Mouse (Mus musculus) right cerebral cortex, adult 2 months (tissue): ENCODE results near the gene Vmn2r90.
"Not testable (repeated sequence)": the region's sequence is repeated elsewhere in the genome, so short reads cannot be mapped to it uniquely, and the experiment has no call there.

Experiments used
- DNase-seq, 2 experiments: peaks; one replicate each; pipeline ENCODE4 v3.0.0; 2021 to 2022; ENCODE audit warnings: low spot score in 2 of 2

The Vmn2r90 gene

GRCm38 (mm10) chr17:17703447-17703846 lies at the start of gene Vmn2r90:
Vmn2r90 (plus strand) TSS chr17:17703747.
- DNase-seq = no peak

GRCm38 (mm10) chr17:17654997-17655828 lies 48.3 kb upstream of the Vmn2r90 start:
- no peak for DNase-seq

GRCm38 (mm10) chr17:17655829-17656176 lies 47.7 kb upstream of the Vmn2r90 start:
- no peak for DNase-seq

- no peak for DNase-seq
Observed at GRCm38 (mm10) chr17:17678781-17679180, 24.8 kb upstream of the Vmn2r90 start.

GRCm38 (mm10) chr17:17690659-17691058 lies 12.9 kb upstream of the Vmn2r90 start:
- DNase-seq = no peak

- DNase-seq = not testable (repeated sequence)
Observed at GRCm38 (mm10) chr17:17732396-17732795, 28.8 kb downstream of the Vmn2r90 start.

- no peak for DNase-seq
Observed at GRCm38 (mm10) chr17:17738635-17739034, 35.1 kb downstream of the Vmn2r90 start.

- not testable (repeated sequence) for DNase-seq
Observed at GRCm38 (mm10) chr17:17739300-17739699, 35.8 kb downstream of the Vmn2r90 start.

GRCm38 (mm10) chr17:17739936-17740335 lies 36.4 kb downstream of the Vmn2r90 start:
- DNase-seq = not testable (repeated sequence)

- DNase-seq = not testable (repeated sequence)
Observed at GRCm38 (mm10) chr17:17741516-17741915, 38.0 kb downstream of the Vmn2r90 start.

- peak; percentile 70 to 72 for DNase-seq
Observed at GRCm38 (mm10) chr17:17749371-17749770, 45.8 kb downstream of the Vmn2r90 start.

GRCm38 (mm10) chr17:17762614-17763293 lies 59.2 kb downstream of the Vmn2r90 start:
- no peak for DNase-seq

GRCm38 (mm10) chr17:17764206-17764605 lies 60.7 kb downstream of the Vmn2r90 start:
- no peak for DNase-seq

GRCm38 (mm10) chr17:17766481-17766880 lies 62.9 kb downstream of the Vmn2r90 start:
- DNase-seq = peak; percentile 6 to 26
